Mouse (Mus musculus): ENCODE measurements around the gene Zdhhc3.
A peak's percentile ranks its signal among the peaks of the same experiment; 100 is the strongest.

Gene Zdhhc3

GRCm38 (mm10) chr9:123112805-123113521 is at the start of gene Zdhhc3, which contains the start of gene Exosc7:
Zdhhc3 (minus strand) TSS chr9:123113205.
Exosc7 (plus strand) TSS chr9:123113215.
- DNase-seq (ENCODE audit: low read depth, low spot score): peak; percentile 95

DNA sequence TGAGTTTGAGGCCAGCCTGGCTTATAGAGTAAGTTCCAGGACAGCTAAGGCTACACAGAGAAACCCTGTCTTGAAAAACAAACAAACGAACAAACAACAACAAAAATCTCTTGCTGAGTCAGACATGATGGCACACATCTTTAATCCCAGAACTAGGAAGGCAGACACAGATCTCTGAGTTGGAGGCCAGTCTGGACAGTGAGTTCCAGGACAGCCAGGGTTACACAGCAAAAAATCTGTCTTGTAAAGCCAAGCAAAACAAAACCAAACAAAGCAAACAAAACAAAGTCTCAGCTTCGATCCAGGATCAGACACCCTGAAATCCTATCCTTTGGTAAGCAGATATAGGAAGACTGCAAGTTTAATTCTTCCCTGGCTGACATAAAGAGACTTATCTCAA is 48.8 kb upstream of the Zdhhc3 start:
- no peak for DNase-seq (ENCODE audit: low read depth, low spot score)

- DNase-seq (ENCODE audit: low read depth, low spot score): peak; percentile 82
Observed at GRCm38 (mm10) chr9:123159330-123159729, 46.3 kb upstream of the Zdhhc3 start.

DNA sequence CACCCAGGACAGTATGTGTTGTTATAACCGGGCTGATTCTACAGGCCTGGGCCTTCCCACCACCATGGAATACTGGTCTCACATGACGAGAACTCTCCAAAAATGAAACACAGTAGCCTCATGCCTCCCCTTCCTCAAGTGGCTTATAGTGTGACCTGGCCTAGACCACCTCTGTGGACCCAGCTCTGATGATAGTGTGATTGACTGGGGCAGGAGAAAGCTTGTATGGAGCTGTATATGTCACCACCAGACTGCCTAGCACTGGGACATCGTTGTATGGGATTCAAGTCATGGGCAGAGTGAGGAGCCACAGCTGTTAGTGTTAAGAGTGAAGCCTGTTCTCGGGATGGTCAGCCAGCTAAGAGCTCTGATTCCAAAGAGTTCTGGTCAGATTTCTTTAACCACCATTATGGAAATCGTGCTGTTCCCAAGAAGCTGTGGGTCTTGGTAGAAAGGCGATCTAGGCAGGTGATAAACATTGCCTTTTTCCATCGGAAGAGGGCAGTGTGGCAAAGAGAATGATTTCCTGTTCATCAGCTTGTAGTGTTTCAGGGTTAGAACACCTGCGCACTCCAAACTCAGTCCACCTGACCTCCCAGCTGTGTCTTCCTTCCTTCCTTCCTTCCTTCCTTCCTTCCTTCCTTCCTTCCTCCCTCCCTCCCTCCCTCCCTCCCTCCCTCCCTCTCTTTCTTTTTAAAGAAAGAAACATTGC is 45.3 kb upstream of the Zdhhc3 start:
- peak; percentile 69 for DNase-seq (ENCODE audit: low read depth, low spot score)

GRCm38 (mm10) chr9:123157699-123158098 is 44.7 kb upstream of the Zdhhc3 start:
- DNase-seq (ENCODE audit: low read depth, low spot score): no peak

DNA sequence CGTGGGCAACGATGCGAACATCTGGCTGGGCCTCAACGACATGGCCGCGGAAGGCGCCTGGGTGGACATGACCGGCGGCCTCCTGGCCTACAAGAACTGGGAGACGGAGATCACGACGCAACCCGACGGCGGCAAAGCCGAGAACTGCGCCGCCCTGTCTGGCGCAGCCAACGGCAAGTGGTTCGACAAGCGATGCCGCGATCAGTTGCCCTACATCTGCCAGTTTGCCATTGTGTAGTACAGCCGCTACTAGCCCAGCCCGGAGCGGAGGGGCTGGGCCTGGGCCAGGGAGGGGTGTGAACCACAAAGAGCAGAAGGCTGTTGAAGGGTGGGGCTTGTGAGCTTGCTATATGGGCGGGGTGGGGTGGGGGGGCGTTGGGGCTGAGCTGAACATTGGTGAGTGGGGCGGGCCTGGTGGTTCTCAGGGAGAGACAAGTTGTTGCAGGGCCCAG is 43.9 kb upstream of the Zdhhc3 start:
- peak; percentile 69 for DNase-seq (ENCODE audit: low read depth, low spot score)

DNA sequence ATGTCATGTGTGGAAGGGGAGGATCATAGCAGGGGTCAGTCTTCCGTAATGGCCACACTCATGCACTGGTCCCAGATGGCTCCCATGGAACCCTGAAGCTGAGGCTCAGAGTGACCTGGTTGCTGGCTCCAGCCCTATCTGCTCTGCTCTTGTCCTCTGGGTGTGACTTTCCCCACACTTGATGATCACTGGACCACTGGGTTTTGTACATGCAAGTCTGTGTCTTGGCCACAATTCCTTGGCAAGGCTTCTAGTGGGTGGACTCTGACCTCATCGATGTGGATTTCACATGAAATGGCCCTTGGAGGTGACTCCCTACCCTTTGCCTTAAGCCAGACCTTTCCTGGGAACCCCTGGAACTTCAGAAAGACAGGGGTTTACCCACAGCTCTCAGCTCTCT is 40.1 kb upstream of the Zdhhc3 start:
- DNase-seq (ENCODE audit: low read depth, low spot score): no peak

- no peak for DNase-seq (ENCODE audit: low read depth, low spot score)
Observed at GRCm38 (mm10) chr9:123152026-123152425, 39.0 kb upstream of the Zdhhc3 start.

- no peak for DNase-seq (ENCODE audit: low read depth, low spot score)
Observed at GRCm38 (mm10) chr9:123151561-123151960, 38.6 kb upstream of the Zdhhc3 start.

DNA sequence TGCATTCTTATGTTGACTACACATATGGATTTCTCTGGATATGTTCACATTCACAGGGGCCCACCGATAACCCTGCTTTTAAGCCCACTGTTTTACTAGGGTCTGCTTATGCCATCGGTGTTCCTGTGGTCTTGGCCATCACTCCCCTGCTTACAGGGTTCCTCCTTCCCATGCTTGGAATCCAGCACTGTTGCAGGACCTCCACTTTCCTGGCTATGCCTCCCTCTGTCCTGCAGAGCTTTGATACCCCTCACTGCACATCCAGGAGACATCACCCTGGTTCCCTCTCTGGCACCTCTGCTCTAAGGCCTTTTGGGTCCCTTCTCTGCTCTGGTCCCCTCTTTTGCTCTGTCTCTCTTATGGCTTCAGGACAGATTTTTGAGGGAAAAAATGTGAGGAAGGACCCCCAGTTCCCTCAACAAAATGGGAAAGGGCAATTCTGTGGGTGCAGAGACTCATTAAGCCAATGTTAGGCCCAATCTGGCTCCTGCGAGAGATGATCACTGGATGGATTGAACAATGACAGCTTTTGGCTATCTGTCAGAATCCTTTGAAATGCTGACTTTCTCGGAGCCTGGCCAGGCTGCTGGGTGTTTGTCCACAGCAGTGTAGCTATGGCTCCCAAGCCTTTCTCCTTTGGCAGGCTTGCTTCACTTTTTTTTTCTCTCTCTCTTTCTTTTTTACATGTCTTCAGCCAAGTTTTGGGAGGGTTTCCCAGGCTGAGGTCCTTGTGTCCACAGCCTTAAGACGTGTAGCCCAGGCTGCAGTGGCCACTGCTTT is 37.4 kb upstream of the Zdhhc3 start, which contains the start of gene Clec3b:
Clec3b (plus strand) TSS at position 706 of the 780 bp plus-strand sequence.
- DNase-seq (ENCODE audit: low read depth, low spot score): no peak

DNA sequence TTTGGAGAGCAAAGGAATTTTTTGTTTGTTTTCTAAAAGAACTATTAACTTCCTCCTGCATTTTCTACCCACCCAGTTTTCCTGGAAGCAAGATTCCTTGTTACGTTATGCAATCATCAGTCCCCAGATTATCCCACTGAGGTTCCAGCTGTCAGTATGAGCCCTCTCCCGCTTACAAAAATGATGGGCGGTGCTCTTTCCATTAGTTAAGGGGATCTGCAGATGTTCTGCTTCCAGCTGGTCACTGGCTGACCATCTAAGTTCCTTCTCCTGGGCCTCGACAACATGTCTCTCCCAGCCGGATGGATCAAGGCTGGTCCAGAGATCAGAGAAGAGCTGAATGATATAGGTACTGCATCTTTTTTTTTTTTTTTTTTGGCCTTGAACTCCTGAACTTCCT is 35.4 kb upstream of the Zdhhc3 start:
- no peak for DNase-seq (ENCODE audit: low read depth, low spot score)

DNA sequence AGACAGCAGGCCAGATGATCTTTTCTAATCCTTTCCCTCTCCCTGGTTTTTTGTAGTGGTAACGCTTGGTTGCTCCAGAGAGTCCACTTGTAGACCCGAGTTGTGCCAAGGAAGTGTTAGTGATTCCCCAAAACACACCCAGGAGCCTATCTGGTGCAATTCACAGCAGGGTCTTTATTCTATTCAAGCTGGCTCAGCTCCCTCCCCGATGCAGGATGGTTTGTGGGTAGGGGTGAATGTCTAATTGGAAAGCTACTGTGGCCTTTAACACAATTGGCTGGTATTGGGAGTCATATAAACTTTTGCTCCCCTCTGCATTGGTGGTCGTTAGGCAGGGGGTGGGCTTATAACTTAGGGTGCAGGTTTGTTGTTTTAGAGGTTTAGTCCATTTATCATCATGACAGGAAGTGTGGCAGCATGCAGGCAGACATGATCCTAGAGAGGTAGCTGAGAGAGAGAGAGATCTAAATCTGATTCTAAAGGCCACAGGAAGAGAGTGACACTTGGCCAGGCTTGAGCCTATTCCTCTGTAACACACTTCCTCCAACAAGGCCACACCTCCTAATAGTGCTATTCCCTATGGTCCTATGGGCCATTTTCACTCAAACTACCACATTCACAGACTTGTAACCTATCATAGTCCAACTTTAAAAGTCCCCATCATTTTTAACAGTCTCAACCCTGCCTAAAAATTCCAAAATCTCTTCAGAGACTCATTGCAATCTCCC is 27.0 kb upstream of the Zdhhc3 start:
- no peak for DNase-seq (ENCODE audit: low read depth, low spot score)

- no peak for DNase-seq (ENCODE audit: low read depth, low spot score)
Observed at GRCm38 (mm10) chr9:123138891-123139474, 26.0 kb upstream of the Zdhhc3 start.

DNA sequence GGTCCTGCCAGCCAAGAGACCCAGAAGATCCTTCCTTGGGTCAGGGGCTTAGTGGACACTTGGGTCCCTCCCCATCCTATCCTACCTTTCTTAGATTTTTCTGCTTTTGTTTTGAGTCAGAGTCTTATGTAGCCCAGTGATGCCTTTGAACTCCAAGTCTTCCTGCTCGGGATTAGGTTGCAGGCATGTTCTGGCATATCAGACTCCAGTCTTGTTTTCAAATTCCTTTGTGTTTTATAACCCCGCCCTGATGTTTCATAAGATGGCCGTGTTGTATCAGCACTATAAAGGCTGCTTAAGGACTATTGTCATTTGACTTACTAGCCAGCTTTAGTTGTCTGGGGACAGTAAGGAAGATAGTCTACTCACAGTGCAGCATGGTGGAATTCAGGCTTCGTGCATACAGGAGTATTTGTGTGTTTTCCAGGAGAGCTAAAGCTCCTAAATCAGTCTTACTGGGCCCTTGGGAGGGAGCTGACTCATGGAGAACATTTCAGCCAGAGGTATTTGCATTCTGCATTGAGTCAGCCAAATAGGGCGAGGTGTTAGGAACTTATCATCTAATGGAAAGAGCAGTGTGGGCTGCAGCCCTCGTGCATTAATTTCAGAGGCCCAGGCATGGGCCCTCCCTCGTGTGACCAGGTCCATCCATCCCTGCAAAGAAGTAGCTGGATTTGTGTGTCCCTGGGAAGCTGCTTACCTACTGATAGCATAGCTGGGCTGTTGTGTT is 24.1 kb upstream of the Zdhhc3 start:
- DNase-seq (ENCODE audit: low read depth, low spot score): no peak

DNA sequence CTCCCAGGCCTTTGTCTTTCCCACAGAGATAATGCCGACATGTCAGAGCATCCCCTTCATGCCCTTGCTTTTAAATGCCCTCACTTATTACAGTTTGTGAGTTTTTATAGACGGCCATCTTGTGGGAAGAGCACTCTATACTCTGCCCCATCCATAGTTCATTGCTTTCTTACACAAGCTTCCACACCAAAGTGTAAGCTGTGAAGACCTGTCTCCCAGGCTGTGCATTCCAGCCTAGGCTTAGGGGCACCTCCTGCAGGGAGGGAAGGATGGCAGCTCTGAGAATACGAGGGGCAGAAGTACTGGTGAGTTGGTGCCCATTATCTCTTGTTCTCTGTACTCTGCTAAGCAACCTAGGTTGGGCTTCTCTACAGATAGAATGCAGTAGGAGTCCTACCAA is 20.0 kb upstream of the Zdhhc3 start:
- no peak for DNase-seq (ENCODE audit: low read depth, low spot score)

GRCm38 (mm10) chr9:123127663-123128062 is 14.7 kb upstream of the Zdhhc3 start:
- no peak for DNase-seq (ENCODE audit: low read depth, low spot score)

DNA sequence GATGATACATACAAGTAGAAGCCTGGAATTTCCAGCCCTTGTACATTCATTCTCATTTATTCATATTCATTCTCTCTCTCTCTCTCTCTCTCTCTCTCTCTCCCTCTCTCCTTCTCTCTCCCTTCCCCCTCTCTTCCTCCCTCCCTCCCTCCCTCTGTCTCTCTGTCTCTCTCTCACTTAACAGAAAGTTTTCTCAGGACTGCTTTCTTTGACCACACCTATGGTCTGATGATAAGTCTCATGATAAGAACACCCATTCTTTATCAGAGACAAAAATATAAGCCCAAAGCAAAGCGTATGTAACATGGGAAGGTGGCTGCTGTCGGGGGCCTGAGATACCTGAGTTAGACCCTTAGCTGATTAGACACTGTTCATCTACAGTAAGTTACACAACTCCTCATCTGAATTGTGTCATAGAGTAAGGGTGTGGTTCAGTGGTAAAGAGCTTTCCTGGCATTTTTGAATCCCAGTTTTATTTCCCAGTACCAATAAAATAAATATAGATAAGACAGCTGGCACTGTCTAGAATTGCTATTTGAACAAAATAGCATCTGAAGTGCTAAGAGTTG is 11.5 kb upstream of the Zdhhc3 start:
- DNase-seq (ENCODE audit: low read depth, low spot score): no peak

DNA sequence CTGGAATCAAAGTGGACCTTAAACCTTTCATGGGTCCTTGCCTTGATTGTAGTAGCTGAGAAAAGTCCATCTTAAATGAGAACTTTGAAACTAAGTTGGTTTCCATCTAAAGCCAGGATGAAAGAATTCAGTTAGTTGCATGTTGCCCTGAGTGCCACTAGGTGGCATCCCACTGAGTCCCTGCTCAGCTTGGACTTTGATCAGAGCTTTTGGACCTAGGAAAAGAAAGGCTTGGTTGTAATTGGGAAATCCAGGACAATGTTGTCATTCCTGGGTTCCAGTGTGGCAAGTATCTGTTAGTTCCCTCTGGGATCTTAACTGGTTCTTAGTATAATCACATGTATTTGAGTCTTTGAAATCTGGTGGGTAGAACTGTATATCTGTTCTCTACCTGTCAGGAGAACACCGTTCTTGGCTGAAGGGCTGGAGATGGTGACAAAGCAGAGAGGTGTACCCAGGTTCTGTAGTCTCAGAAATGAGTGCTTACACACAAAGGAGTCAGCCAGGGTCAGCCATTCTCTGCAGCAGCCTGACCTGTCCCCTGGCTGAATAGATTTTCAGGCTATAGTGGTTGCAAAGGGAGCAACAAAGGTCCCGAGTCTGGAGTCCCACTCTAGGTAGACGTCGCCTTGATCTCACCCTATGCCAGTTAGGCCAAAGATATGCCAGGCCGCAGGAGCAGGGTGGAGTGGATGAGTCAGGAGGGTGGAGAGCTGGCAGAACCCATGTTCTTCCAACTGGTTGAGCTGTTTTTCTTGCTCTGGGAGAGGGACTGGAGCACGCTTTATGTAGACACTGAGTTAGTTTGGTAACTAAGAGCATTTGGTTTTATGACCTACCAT is 10.8 kb upstream of the Zdhhc3 start:
- DNase-seq (ENCODE audit: low read depth, low spot score): peak; percentile 44

- DNase-seq (ENCODE audit: low read depth, low spot score): no peak
Observed at GRCm38 (mm10) chr9:123123017-123123416, 10.0 kb upstream of the Zdhhc3 start.

All from ZHBTc4 (cell line).